Mouse (Mus musculus): Measurements from ENCODE around the gene Dcaf12.

GRCm38 (mm10) chr4:41253756-41254155, 60.9 kb downstream of the Dcaf12 start:
- TF ChIP-seq CTCF (IDR thresholded peaks at IDR 0.05; ENCODE audit: borderline replicate concordance, insufficient read depth, low read length): no peak
- TF ChIP-seq POLR2A (IDR thresholded peaks at IDR 0.05; ENCODE audit: low read depth, low read length): no peak
